Mouse (Mus musculus) left cerebral cortex, postnatal 4 days (tissue): ENCODE measurements around the gene Cnnm4. TPM values are rescaled to one million over a fixed set of nuclear protein-coding genes. Genes with fewer than 3 reads are reported as not detected.

Experiments used
- DNase-seq: peaks from one replicate; pipeline ENCODE4 v3.0.0-alpha.2; 2022
- intact Hi-C: fragments of 180-260 bp; cut with DNase I; formaldehyde crosslinking; loops from one replicate; pipeline ENCODE4 v1.15.1; 2025
- total RNA-seq, 2 experiments: library from RNA; stranded (reverse); gene quantifications; 2 replicates each; pipeline ENCODE4 v1.2.3; 2021

Gene Cnnm4
- total RNA-seq, 2 experiments from 2014 or later, result 13.6 to 14.3 TPM

GRCm38 (mm10) chr1:36469811-36470444, 1.5 kb upstream of the Cnnm4 start:
- DNase-seq, result no peak
- intact Hi-C loops, result no loop called here

- intact Hi-C loops, result no loop called here
- DNase-seq, result peak; percentile 28
These were observed 653 bp downstream of the Cnnm4 start for GRCm38 (mm10) chr1:36472106-36472440.

- intact Hi-C loops, result no loop called here
- no peak for DNase-seq
These were observed 1.9 kb downstream of the Cnnm4 start for GRCm38 (mm10) chr1:36473211-36473780.

GRCm38 (mm10) chr1:36474646-36475045, 3.2 kb downstream of the Cnnm4 start:
- intact Hi-C loops, result no loop called here
- peak; percentile 20 for DNase-seq

- no peak for DNase-seq
- intact Hi-C loops, result no loop called here
These were observed 4.2 kb downstream of the Cnnm4 start for GRCm38 (mm10) chr1:36475480-36476110.

GRCm38 (mm10) chr1:36476426-36476825, 5.0 kb downstream of the Cnnm4 start:
- no peak for DNase-seq
- intact Hi-C loops, result no loop called here

- intact Hi-C loops, result no loop called here
- peak; percentile 76 for DNase-seq
These were observed 6.9 kb downstream of the Cnnm4 start for GRCm38 (mm10) chr1:36478343-36478795.

- intact Hi-C loops, result loop anchor here (10.0 kb wide), 1 partner anchor 115 kb away; the partner anchor contains the start of gene Kansl3
- no peak for DNase-seq
These were observed 8.8 kb downstream of the Cnnm4 start for GRCm38 (mm10) chr1:36479903-36480899.

- intact Hi-C loops, result loop anchor here (10.0 kb wide), 1 partner anchor 119 kb away; the partner anchor contains the start of gene Kansl3
- no peak for DNase-seq
These were observed 12.4 kb downstream of the Cnnm4 start for GRCm38 (mm10) chr1:36483825-36484224.

GRCm38 (mm10) chr1:36485080-36485479, 13.7 kb downstream of the Cnnm4 start:
- intact Hi-C loops, result loop anchor here (10.0 kb wide), 1 partner anchor 120 kb away; the partner anchor contains the start of gene Kansl3
- no peak for DNase-seq

GRCm38 (mm10) chr1:36487111-36487510, 15.7 kb downstream of the Cnnm4 start:
- no peak for DNase-seq
- intact Hi-C loops, result loop anchor here (10.0 kb wide), 1 partner anchor 122 kb away; the partner anchor contains the start of gene Kansl3

- no peak for DNase-seq
- intact Hi-C loops, result loop anchor here (10.0 kb wide), 2 partner anchors 125 to 145 kb away; partner anchors contain the start of gene Kansl3
These were observed 18.2 kb downstream of the Cnnm4 start for GRCm38 (mm10) chr1:36489661-36490060.

- intact Hi-C loops, result loop anchor here (10.0 kb wide), 1 partner anchor 148 kb away; no protein-coding TSS in a partner anchor
These were observed 21.2 kb downstream of the Cnnm4 start for GRCm38 (mm10) chr1:36492416-36493139.

GRCm38 (mm10) chr1:36493299-36493698, 21.9 kb downstream of the Cnnm4 start:
- intact Hi-C loops, result loop anchor here (10.0 kb wide), 1 partner anchor 148 kb away; no protein-coding TSS in a partner anchor
- DNase-seq, result no peak

More at GRCm38 (mm10) chr1:36492416-36493139, 21.2 kb downstream of the Cnnm4 start:
- DNase-seq, result peak; percentile 64

- no peak for DNase-seq
- intact Hi-C loops, result loop anchor here (10.0 kb wide), 1 partner anchor 152 kb away; no protein-coding TSS in a partner anchor
These were observed 25.3 kb downstream of the Cnnm4 start for GRCm38 (mm10) chr1:36496719-36497118.

- intact Hi-C loops, result loop anchor here (10.0 kb wide), 1 partner anchor 153 kb away; no protein-coding TSS in a partner anchor
- DNase-seq, result no peak
These were observed 25.9 kb downstream of the Cnnm4 start for GRCm38 (mm10) chr1:36497312-36497711.

- intact Hi-C loops, result no loop called here
- peak; percentile 69 for DNase-seq
These were observed 29.8 kb downstream of the Cnnm4 start for GRCm38 (mm10) chr1:36501261-36501660.

- DNase-seq, result no peak
- intact Hi-C loops, result no loop called here
These were observed 36.8 kb downstream of the Cnnm4 start for GRCm38 (mm10) chr1:36508238-36508637.

- intact Hi-C loops, result no loop called here
- peak; percentile 100 for DNase-seq
These were observed 40.0 kb downstream of the Cnnm4 start, which contains the start of gene Cnnm3 for GRCm38 (mm10) chr1:36511289-36512021. Gene Cnnm3 (plus strand): TSS chr1:36511867.
